Mouse (Mus musculus) testis, adult 10 weeks (tissue): ENCODE data around the gene Lss. TPM values are rescaled to one million over a fixed set of nuclear protein-coding genes. Genes with fewer than 3 reads are reported as not detected.

ENCODE experiments used
- polyA plus RNA-seq: library from polyadenylated mRNA; stranded (reverse); fragments of 350-450 nt; fragmentation: Illumina TruSeq; extraction: RNeasy Lipid Tissue Mini Kit (QIAGEN cat#74804); gene quantifications from one replicate; pipeline ENCODE4 v1.2.3, GENCODE M21; 2014; ENCODE audit warnings: low read depth, low replicate concordance

Gene Lss
- 4.6 TPM for polyA plus RNA-seq

GRCm38 (mm10) chr10:76531375-76531774, at the start of gene Lss:
Gene Lss (plus strand): TSS chr10:76531588.

DNA sequence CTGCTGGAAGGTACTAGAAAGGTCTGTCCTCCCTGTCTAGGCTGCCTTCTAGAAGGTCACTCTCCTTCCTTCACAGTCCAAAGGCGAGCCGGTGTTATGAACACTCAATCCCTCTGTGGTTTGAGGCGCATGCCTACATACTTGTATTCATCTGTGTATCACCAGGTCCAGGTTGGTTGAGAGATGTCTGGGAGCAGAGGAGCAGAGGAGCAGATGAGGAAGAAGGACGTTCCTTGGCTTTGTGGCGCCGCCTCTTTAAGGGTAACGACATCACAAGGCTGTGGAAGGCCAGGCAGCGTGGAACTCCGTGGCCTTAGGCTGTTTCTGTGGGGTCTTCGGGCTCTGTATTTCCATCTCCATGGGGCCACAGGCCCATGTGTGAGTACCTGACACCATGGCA, 30.6 kb downstream of the Lss start, which contains the start of gene Spatc1l:
Gene Spatc1l, plus strand, starts transcription at position 301 of the 400 bp plus-strand sequence.

DNA sequence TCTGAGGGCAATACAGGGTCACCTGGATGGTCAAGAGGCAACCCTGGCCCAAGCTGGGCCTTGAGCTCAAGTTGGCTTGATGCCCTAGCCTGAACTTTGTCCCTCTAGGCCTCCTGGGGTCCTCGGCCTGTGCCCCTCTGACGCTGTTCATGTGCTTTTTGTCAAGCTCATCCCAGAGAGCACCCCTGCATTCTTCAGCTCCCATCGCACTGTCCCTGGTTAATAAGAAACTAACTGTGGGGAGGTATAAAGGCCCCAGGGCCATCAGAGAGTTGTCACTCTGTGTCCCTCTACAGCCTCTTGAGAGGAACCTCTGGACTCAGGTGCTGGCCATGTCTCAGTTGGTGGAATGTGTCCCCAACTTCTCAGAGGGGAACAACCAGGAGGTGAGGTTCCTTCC, 44.0 kb downstream of the Lss start, which contains the start of gene Ftcd:
Gene Ftcd, plus strand, starts transcription at position 275 of the 400 bp plus-strand sequence.

Other genes starting within 250 kb of the Lss start
- 5.0 TPM for gene Dip2a, start 186.3 kb upstream of the Lss start, polyA plus RNA-seq
- gene AC141477.1, start 91.1 kb upstream of the Lss start, polyA plus RNA-seq: not detected
- gene Pcnt, start 88.8 kb upstream of the Lss start, polyA plus RNA-seq: 30.6 TPM
- not detected for gene 2610028H24Rik, start 82.5 kb upstream of the Lss start, polyA plus RNA-seq
- 9.8 TPM for gene Mcm3ap, start 62.7 kb upstream of the Lss start, polyA plus RNA-seq
- 0.74 TPM for gene Ybey, start 62.5 kb upstream of the Lss start, polyA plus RNA-seq
- 2.9 TPM for gene Spatc1l, start 30.7 kb downstream of the Lss start, polyA plus RNA-seq
- not detected for gene Ftcd, start 44.1 kb downstream of the Lss start, polyA plus RNA-seq
- gene Col6a2, start 92.0 kb downstream of the Lss start, polyA plus RNA-seq: 0.48 TPM
- 2.1 TPM for gene Col6a1, start 194.6 kb downstream of the Lss start, polyA plus RNA-seq